Mouse (Mus musculus) MEL (cell line): Measurements from ENCODE around the gene Ola1. TPM values are rescaled to one million over a fixed set of nuclear protein-coding genes. Genes with fewer than 3 reads are reported as not detected.

Experiments
- DNase-seq: peaks from one replicate; pipeline ENCODE4 v3.0.0; 2011; ENCODE audit warnings: low read depth, low spot score
- H3K27ac ChIP-seq: 2 replicates; pipeline ENCODE4 v1.5.1; 2012; ENCODE audit warnings: low read depth, mild to moderate bottlenecking, control low read depth, low read length, moderate library complexity; ENCODE audit not compliant: control insufficient read depth
- H3K27me3 ChIP-seq, 2 experiments: fragments of 150-350 bp in 1 of 2; sonication (generic) in 1 of 2; 2 replicates each; pipeline ENCODE4 v1.6.1; 2012; ENCODE audit warnings: low read length in 2 of 2, mild to moderate bottlenecking in 2 of 2, improper control_type of control experiment in 1 of 2, moderate library complexity in 1 of 2; ENCODE audit not compliant: insufficient read depth in 2 of 2, control insufficient read depth in 1 of 2
- H3K36me3 ChIP-seq, 2 experiments: 2 replicates each; pipeline ENCODE4 v1.6.1; 2012 to 2014; ENCODE audit warnings: low read length in 2 of 2, improper control_type of control experiment in 1 of 2, inconsistent platforms in 1 of 2, mild to moderate bottlenecking in 1 of 2; ENCODE audit not compliant: insufficient read depth in 2 of 2, control insufficient read depth in 1 of 2
- H3K4me1 ChIP-seq, 2 experiments: fragments of 150-350 bp in 1 of 2; sonication (generic) in 1 of 2; 2 replicates each; pipeline ENCODE4 v1.6.1; 2012; ENCODE audit warnings: low read length in 2 of 2, improper control_type of control experiment in 1 of 2, mild to moderate bottlenecking in 1 of 2; ENCODE audit not compliant: insufficient read depth in 2 of 2, control insufficient read depth in 1 of 2
- H3K4me3 ChIP-seq, 2 experiments: fragments of 150-350 bp in 1 of 2; sonication (generic) in 1 of 2; 2 replicates each; pipeline ENCODE4 v1.5.1; 2012; ENCODE audit warnings: low read depth in 2 of 2, low read length in 2 of 2, mild to moderate bottlenecking in 2 of 2, moderate library complexity in 2 of 2, control low read depth in 1 of 2, improper control_type of control experiment in 1 of 2; ENCODE audit not compliant: control insufficient read depth in 1 of 2, insufficient read depth in 1 of 2
- H3K79me2 ChIP-seq: 2 replicates; pipeline ENCODE4 v1.6.1; 2012; ENCODE audit warnings: mild to moderate bottlenecking, low read length, moderate library complexity; ENCODE audit not compliant: control insufficient read depth, poor library complexity, insufficient read depth
- H3K9ac ChIP-seq: 2 replicates; pipeline ENCODE4 v1.6.1; 2012; ENCODE audit warnings: low read depth, mild to moderate bottlenecking, control low read depth, low read length, moderate library complexity; ENCODE audit not compliant: control insufficient read depth, poor library complexity, severe bottlenecking
- H3K9me3 ChIP-seq: fragments of 150-350 bp; sonication (generic); replicated peaks from 2 replicates; pipeline ENCODE4 v1.6.1; 2012; ENCODE audit warnings: mild to moderate bottlenecking, low read length, improper control_type of control experiment, moderate library complexity; ENCODE audit not compliant: insufficient read depth
- BHLHE40 ChIP-seq: IDR thresholded peaks from 2 replicates; pipeline ENCODE4 v1.6.1; 2012; ENCODE audit warnings: low read depth, mild to moderate bottlenecking, inconsistent platforms, low read length, improper control_type of control experiment, borderline replicate concordance
- CTCF ChIP-seq, 3 experiments: IDR thresholded peaks in 2 of 3; conservative IDR thresholded peaks in 1 of 3; 2 replicates each; pipeline ENCODE4 v1.5.1; 2011 to 2012; ENCODE audit warnings: low read length in 3 of 3, low read depth in 2 of 3, mild to moderate bottlenecking in 2 of 3, improper control_type of control experiment in 1 of 3, inconsistent platforms in 1 of 3, mixed read lengths in 1 of 3, moderate library complexity in 1 of 3; ENCODE audit not compliant: control insufficient read depth in 1 of 3, insufficient read depth in 1 of 3, poor library complexity in 1 of 3, severe bottlenecking in 1 of 3
- EP300 ChIP-seq, 2 experiments: IDR thresholded peaks; 2 replicates each; pipeline ENCODE4 v1.6.1; 2011; ENCODE audit warnings: improper control_type of control experiment in 2 of 2, low read length in 2 of 2, low read depth in 1 of 2, mild to moderate bottlenecking in 1 of 2
- ETS1 ChIP-seq: IDR thresholded peaks from 2 replicates; pipeline ENCODE4 v1.6.1; 2012; ENCODE audit warnings: low read depth, mild to moderate bottlenecking, inconsistent platforms, low read length, improper control_type of control experiment, moderate library complexity
- GABPA ChIP-seq: IDR thresholded peaks from 2 replicates; pipeline ENCODE4 v1.6.1; 2012; ENCODE audit warnings: low read depth, mild to moderate bottlenecking, inconsistent platforms, low read length, improper control_type of control experiment, moderate library complexity
- GATA1 ChIP-seq: IDR thresholded peaks from 2 replicates; pipeline ENCODE4 v1.6.1; 2011; ENCODE audit warnings: low read depth, low read length, improper control_type of control experiment
- MAFK ChIP-seq: IDR thresholded peaks from 2 replicates; pipeline ENCODE4 v1.6.1; 2011; ENCODE audit warnings: low read depth, mild to moderate bottlenecking, low read length, improper control_type of control experiment, borderline replicate concordance
- MAX ChIP-seq: IDR thresholded peaks from 2 replicates; pipeline ENCODE4 v1.6.1; 2011; ENCODE audit warnings: low read length, improper control_type of control experiment
- MXI1 ChIP-seq: IDR thresholded peaks from 2 replicates; pipeline ENCODE4 v1.6.1; 2011; ENCODE audit warnings: mild to moderate bottlenecking, low read depth, low read length, improper control_type of control experiment
- MYC ChIP-seq: IDR thresholded peaks from 2 replicates; pipeline ENCODE4 v1.6.1; 2011; ENCODE audit warnings: low read depth, mild to moderate bottlenecking, low read length, improper control_type of control experiment, moderate library complexity
- POLR2A ChIP-seq, 2 experiments: IDR thresholded peaks; 2 replicates each; pipeline ENCODE4 v1.6.1; 2011 to 2012; ENCODE audit warnings: low read length in 2 of 2, mild to moderate bottlenecking in 2 of 2, control low read depth in 1 of 2, improper control_type of control experiment in 1 of 2, low read depth in 1 of 2, moderate library complexity in 1 of 2; ENCODE audit not compliant: control insufficient read depth in 1 of 2, insufficient read depth in 1 of 2, poor library complexity in 1 of 2
- RAD21 ChIP-seq: IDR thresholded peaks from 2 replicates; pipeline ENCODE4 v1.6.1; 2011; ENCODE audit warnings: mild to moderate bottlenecking, low read depth, low read length, improper control_type of control experiment
- RCOR1 ChIP-seq: IDR thresholded peaks from 2 replicates; pipeline ENCODE4 v1.6.1; 2012; ENCODE audit warnings: low read depth, mild to moderate bottlenecking, inconsistent platforms, low read length, improper control_type of control experiment
- TAL1 ChIP-seq: IDR thresholded peaks from 2 replicates; pipeline ENCODE4 v1.6.1; 2012; ENCODE audit warnings: mild to moderate bottlenecking, inconsistent platforms, low read length, moderate library complexity, mixed read lengths
- TCF12 ChIP-seq: IDR thresholded peaks from 2 replicates; pipeline ENCODE4 v1.6.1; 2014; ENCODE audit warnings: low read depth, mild to moderate bottlenecking, inconsistent platforms, low read length, improper control_type of control experiment, moderate library complexity
- UBTF ChIP-seq: IDR thresholded peaks from 2 replicates; pipeline ENCODE4 v1.6.1; 2012; ENCODE audit warnings: low read depth, mild to moderate bottlenecking, inconsistent platforms, low read length, improper control_type of control experiment, moderate library complexity, borderline replicate concordance; ENCODE audit not compliant: insufficient read depth
- USF2 ChIP-seq, 2 experiments: IDR thresholded peaks; 2 replicates each; pipeline ENCODE4 v1.6.1; 2011 to 2012; ENCODE audit warnings: improper control_type of control experiment in 2 of 2, low read length in 2 of 2, borderline replicate concordance in 1 of 2, inconsistent platforms in 1 of 2, low read depth in 1 of 2, mild to moderate bottlenecking in 1 of 2; ENCODE audit not compliant: insufficient read depth in 1 of 2
- ZC3H11A ChIP-seq: IDR thresholded peaks from 2 replicates; pipeline ENCODE4 v1.6.1; 2012; ENCODE audit warnings: low read depth, mild to moderate bottlenecking, inconsistent platforms, low read length, improper control_type of control experiment
- ZMIZ1 ChIP-seq: IDR thresholded peaks from 2 replicates; pipeline ENCODE4 v1.6.1; 2012; ENCODE audit warnings: low read depth, mild to moderate bottlenecking, inconsistent platforms, low read length, improper control_type of control experiment, moderate library complexity
- ZNF384 ChIP-seq: IDR thresholded peaks from 2 replicates; pipeline ENCODE4 v1.6.1; 2012; ENCODE audit warnings: low read depth, mild to moderate bottlenecking, inconsistent platforms, low read length, improper control_type of control experiment
- polyA plus RNA-seq, 2 experiments: library from polyadenylated mRNA; stranded (reverse) in 1 of 2; unstranded in 1 of 2; fragments of >175 nt in 1 of 2; fragments of >200 nt in 1 of 2; gene quantifications; 2 replicates each; pipeline versions ENCODE4 v1.2.1 to v1.2.4; 2012; ENCODE audit warnings: low replicate concordance in 2 of 2, low read depth in 1 of 2; ENCODE audit not compliant: insufficient read length in 2 of 2, insufficient read depth in 1 of 2, missing spikeins in 1 of 2
- total RNA-seq: library from RNA; depleted of rRNA; stranded (reverse); fragments of 300-350 nt; gene quantifications from 2 replicates; pipeline ENCODE4 v1.2.3, GENCODE M21; 2012

Gene Ola1
- total and polyA plus RNA-seq, 3 experiments, result 69.7 to 86.0 TPM; not detected in 1

DNA sequence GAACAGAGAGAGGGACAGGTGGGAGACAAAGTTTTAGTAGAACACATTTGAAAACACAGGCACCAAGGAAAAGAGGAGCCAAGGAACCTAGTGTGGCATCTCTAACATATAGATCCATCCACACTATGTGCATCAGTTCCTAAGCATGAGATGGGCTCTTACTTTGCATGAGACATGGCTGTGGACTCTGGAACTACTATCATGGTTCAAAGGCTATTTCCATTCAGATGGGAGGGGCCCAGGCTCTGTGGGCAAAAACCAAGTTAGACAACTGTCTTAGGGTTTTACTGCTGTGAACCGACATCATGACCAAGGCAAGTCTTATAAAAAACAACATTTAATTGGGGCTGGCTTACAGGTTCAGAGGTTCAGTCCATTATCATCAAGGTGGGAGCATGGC, 160.4 kb downstream of the Ola1 start:
- Histone ChIP-seq H3K9me3 (no peaks in the 10 kb centered on the region), H3K4me3 (no peak overlapping the region), H3K79me2 (no peaks in the 10 kb centered on the region), H3K9ac (no peak overlapping the region), H3K27ac (no peak overlapping the region), H3K27me3 (no peaks in the 10 kb centered on the region), H3K4me1 (peaks cover 3 to 37% of the 10 kb centered on the region in 2 experiments), H3K36me3 (peaks cover 0 to 11% of the 10 kb centered on the region in 2 experiments; a peak in 2 of 4 replicates)
- TF ChIP-seq UBTF (no peak), ZC3H11A (no peak), MAX (no peak), BHLHE40 (no peak), MYC (no peak), ZNF384 (no peak), TCF12 (no peak), MXI1 (no peak), TAL1 (no peak), RAD21 (no peak), RCOR1 (no peak), GABPA (no peak), POLR2A (IDR thresholded peaks at IDR 0.05; ENCODE audit: control insufficient read depth in 1 of 2, insufficient read depth in 1 of 2, low read depth in 1 of 2, low read length in 2 of 2, poor library complexity in 1 of 2) (no peak), MAFK (no peak), ETS1 (no peak)
- no peak for DNase-seq

DNA sequence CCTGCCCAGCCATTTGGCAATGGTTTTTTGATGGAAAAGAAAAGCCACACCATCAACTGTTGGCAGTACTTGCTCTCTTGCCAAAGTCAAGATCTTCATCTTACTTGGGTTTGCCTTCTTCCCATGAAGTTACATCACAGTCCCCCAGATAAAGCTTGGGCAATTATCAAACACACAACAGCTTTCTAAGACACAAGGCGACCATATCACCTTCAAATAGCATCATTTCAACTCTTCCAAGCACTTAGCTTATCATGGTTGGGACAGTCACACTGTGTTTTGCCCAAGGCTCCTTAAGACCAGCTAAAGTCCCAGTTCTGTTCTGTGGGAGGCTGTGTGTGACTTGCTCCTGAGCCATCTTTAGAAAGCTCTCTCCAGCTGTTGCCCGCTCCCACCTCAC, 161.1 kb downstream of the Ola1 start:
- Histone ChIP-seq H3K27me3 (no peaks in the 10 kb centered on the region), H3K36me3 (peaks cover 0 to 11% of the 10 kb centered on the region in 2 experiments; a peak in 2 of 4 replicates), H3K9ac (no peak overlapping the region), H3K27ac (no peak overlapping the region), H3K79me2 (no peaks in the 10 kb centered on the region), H3K4me1 (peaks cover 4 to 37% of the 10 kb centered on the region in 2 experiments), H3K4me3 (no peak overlapping the region)
- DNase-seq, result peak; percentile 36
- TF ChIP-seq EP300 (IDR thresholded peaks at IDR 0.05; ENCODE audit: low read depth in 1 of 2, low read length in 2 of 2), result peak in 1 of 2 experiments; percentile 23; a peak in 2 of 4 replicates
- peak; percentile 48 for TF ChIP-seq GATA1
- TF ChIP-seq TAL1, result no peak
- TF ChIP-seq CTCF (IDR thresholded peaks at IDR 0.05 in 2 of 3, conservative IDR thresholded peaks at IDR 0.05 in 1 of 3; ENCODE audit: control insufficient read depth in 1 of 3, insufficient read depth in 1 of 3, low read depth in 2 of 3, low read length in 3 of 3, poor library complexity in 1 of 3, severe bottlenecking in 1 of 3), result no peak
- peak; percentile 55 for TF ChIP-seq ETS1
- TF ChIP-seq USF2 (IDR thresholded peaks at IDR 0.05; ENCODE audit: borderline replicate concordance in 1 of 2, insufficient read depth in 1 of 2, low read depth in 1 of 2, low read length in 2 of 2), result no peak
- no peak for TF ChIP-seq ZMIZ1
- TF ChIP-seq TCF12, result peak; percentile 55; the same call in 1 of the 2 replicates
- TF ChIP-seq, all 39 proteins: peak for 4
- H3K9me3 ChIP-seq, result no peaks in the 10 kb centered on the region
